Mouse (Mus musculus): Measurements from ENCODE around the gene Rnasek.

DNA sequence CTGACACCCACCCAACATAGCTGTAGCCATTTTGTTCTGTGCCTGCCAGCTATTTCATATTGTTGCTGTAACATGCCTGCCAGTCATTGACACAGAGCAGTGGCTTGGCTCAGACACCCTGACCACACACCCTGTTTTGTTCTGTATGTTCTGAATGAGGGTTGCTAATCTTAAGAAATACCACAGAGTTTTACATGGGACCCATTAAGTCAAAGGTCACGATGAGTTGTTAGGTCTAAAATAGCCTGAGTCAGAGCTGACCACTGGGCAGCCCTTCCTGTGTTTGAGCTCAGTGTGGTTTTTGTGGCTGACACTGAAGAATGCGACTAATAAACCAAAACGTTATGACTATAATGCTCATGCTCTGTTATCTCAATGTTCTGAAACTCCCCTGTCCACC is 41.3 kb downstream of the Rnasek start:
- TF ChIP-seq CTCF (conservative IDR thresholded peaks at IDR 0.05; ENCODE audit: insufficient read depth, insufficient read length, low read depth, low read length) = no peak
- TF ChIP-seq POLR2A (IDR thresholded peaks at IDR 0.05; ENCODE audit: low read depth, low read length) = no peak
